Mouse (Mus musculus): ENCODE results near the gene Gm20379. TPM values are rescaled to one million over a fixed set of nuclear protein-coding genes. Genes with fewer than 3 reads are reported as not detected.

The Gm20379 gene
- polyA plus RNA-seq, 1 experiment from 2014 or later, result 1.1 TPM

DNA sequence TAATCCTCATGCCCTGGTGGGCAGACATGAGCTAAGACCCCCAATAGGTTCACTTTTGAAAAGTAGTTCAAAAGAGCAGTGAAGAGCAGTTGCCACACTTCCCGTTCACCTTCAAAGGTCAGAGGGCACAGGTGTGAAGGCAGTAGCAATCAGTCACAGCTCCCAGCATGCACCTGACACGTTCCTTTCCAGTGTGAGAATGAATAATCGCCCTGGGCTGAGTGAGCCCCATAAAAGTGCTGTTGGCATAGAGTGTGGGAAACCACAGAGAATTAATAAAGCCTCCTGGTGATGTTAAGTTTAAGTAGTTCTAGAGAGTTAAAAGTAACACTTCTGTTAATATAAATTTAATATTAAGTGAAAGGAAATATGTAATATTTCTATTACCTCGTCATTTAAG is 14.2 kb upstream of the Gm20379 start:
- Histone ChIP-seq H3K4me2 (ENCODE audit: low read length) (no peak overlapping the region), H3K9me3 (ENCODE audit: control insufficient read depth, low read length) (no peaks in the 10 kb centered on the region), H3K36me3 (ENCODE audit: control insufficient read depth, insufficient read depth, low read length) (peaks cover 12% of the 10 kb centered on the region; the same call in 1 of the 2 replicates), H3K4me1 (ENCODE audit: control insufficient read depth in 2 of 2, insufficient read depth in 2 of 2, low read length in 2 of 2) (no peaks in the 10 kb centered on the region), H3K9ac (ENCODE audit: low read length) (no peak overlapping the region), H3K27ac (replicated peaks in 1 of 2; ENCODE audit: control insufficient read depth in 1 of 2, insufficient read depth in 1 of 2, low read depth in 2 of 2, low read length in 2 of 2) (no peak overlapping the region), H3K27me3 (ENCODE audit: control insufficient read depth, insufficient read depth, low read length) (no peaks in the 10 kb centered on the region), H3K4me3 (ENCODE audit: control insufficient read depth in 1 of 2, insufficient read depth in 1 of 2, low read depth in 1 of 2, low read length in 2 of 2) (no peak overlapping the region)
- WGBS, result 82% methylated on average over 4 of the region's 4 CpGs
- no peak for ATAC-seq (ENCODE audit: insufficient number of reproducible peaks, insufficient read depth, low FRiP score, low read depth)

DNA sequence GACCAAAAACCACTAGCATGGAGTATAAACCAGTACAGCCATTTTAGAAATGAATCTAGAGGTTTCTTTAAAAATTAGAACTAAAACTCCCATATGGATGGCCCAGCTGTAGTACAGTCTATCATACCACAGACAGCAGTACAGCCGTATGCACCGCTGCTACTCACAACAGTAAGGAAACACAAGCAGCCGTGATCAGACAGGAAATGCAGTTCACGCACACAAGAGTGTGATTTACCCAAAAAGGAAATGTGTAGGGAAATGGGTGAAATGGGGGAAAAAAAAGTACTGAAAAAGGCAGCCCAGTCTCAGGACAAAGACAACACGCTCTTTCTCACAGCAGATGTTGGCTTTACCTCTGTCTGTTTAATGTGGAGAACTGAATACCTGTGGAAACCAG is 11.9 kb upstream of the Gm20379 start:
- no peak overlapping the region for H3K4me2 ChIP-seq (ENCODE audit: low read length)
- H3K4me1 ChIP-seq (ENCODE audit: control insufficient read depth in 2 of 2, insufficient read depth in 2 of 2, low read length in 2 of 2), result no peaks in the 10 kb centered on the region
- 80% methylated on average over 5 of the region's 5 CpGs for WGBS
- no peak for ATAC-seq (ENCODE audit: insufficient number of reproducible peaks, insufficient read depth, low FRiP score, low read depth)
- no peaks in the 10 kb centered on the region for H3K27me3 ChIP-seq (ENCODE audit: control insufficient read depth, insufficient read depth, low read length)
- no peak overlapping the region for H3K27ac ChIP-seq (replicated peaks in 1 of 2; ENCODE audit: control insufficient read depth in 1 of 2, insufficient read depth in 1 of 2, low read depth in 2 of 2, low read length in 2 of 2)
- no peak overlapping the region for H3K9ac ChIP-seq (ENCODE audit: low read length)
- H3K36me3 ChIP-seq (ENCODE audit: control insufficient read depth, insufficient read depth, low read length), result peaks cover 20% of the 10 kb centered on the region; the same call in 1 of the 2 replicates
- no peak overlapping the region for H3K4me3 ChIP-seq (ENCODE audit: control insufficient read depth in 1 of 2, insufficient read depth in 1 of 2, low read depth in 1 of 2, low read length in 2 of 2)
- H3K9me3 ChIP-seq (ENCODE audit: control insufficient read depth, low read length), result no peaks in the 10 kb centered on the region

DNA sequence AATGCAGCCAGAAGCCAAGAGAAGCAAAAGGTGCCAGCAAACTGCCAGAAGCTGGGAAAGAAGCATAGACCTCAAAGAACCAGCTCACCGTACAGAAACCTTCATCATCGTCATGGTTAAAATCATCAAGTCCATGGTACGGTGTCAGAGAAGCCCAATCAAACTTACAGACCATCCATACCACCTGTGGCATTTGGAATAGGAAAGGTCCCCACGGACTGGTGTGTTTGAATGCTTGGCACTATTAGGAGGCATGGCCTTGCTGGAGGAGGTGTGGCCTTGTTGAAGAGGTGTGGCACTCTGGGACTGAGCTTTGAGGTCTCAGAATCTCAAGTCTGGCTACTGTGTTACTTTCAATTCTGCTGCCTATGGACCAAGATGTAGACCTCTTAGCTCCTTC is 9.3 kb upstream of the Gm20379 start:
- Histone ChIP-seq H3K4me1 (ENCODE audit: control insufficient read depth in 2 of 2, insufficient read depth in 2 of 2, low read length in 2 of 2) (peaks cover 9 to 12% of the 10 kb centered on the region in 2 experiments), H3K27ac (replicated peaks in 1 of 2; ENCODE audit: control insufficient read depth in 1 of 2, insufficient read depth in 1 of 2, low read depth in 2 of 2, low read length in 2 of 2) (no peak overlapping the region), H3K36me3 (ENCODE audit: control insufficient read depth, insufficient read depth, low read length) (peaks cover 12% of the 10 kb centered on the region; the same call in 1 of the 2 replicates), H3K27me3 (ENCODE audit: control insufficient read depth, insufficient read depth, low read length) (no peaks in the 10 kb centered on the region), H3K9ac (ENCODE audit: low read length) (no peak overlapping the region), H3K9me3 (ENCODE audit: control insufficient read depth, low read length) (no peaks in the 10 kb centered on the region), H3K4me3 (ENCODE audit: control insufficient read depth in 1 of 2, insufficient read depth in 1 of 2, low read depth in 1 of 2, low read length in 2 of 2) (no peak overlapping the region), H3K4me2 (ENCODE audit: low read length) (no peak overlapping the region)
- ATAC-seq (ENCODE audit: insufficient number of reproducible peaks, insufficient read depth, low FRiP score, low read depth), result no peak
- WGBS, result 97% methylated on average over 4 of the region's 4 CpGs

DNA sequence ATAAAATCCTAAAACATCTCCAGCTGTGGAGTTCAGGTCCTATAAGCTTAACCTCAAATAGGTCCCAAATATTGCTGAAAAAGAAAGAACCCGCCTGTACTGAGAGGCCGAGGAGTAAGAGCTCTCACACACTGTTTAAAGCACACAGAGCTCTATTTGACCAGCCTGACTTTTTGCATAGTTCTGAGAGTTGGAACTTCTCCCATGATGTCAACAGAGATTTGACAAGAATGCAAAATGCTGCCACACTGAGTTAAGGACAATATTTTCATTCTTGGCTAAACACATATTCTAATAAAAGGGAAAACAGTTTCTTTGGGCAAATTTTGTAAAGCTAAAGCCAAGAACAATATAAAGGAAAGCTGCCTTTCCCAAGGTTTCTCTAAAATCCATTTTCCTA is 8.8 kb upstream of the Gm20379 start:
- no peak overlapping the region for H3K4me3 ChIP-seq (ENCODE audit: control insufficient read depth in 1 of 2, insufficient read depth in 1 of 2, low read depth in 1 of 2, low read length in 2 of 2)
- peaks cover 9 to 12% of the 10 kb centered on the region in 2 experiments for H3K4me1 ChIP-seq (ENCODE audit: control insufficient read depth in 2 of 2, insufficient read depth in 2 of 2, low read length in 2 of 2)
- H3K27ac ChIP-seq (replicated peaks in 1 of 2; ENCODE audit: control insufficient read depth in 1 of 2, insufficient read depth in 1 of 2, low read depth in 2 of 2, low read length in 2 of 2), result no peak overlapping the region
- no peak overlapping the region for H3K4me2 ChIP-seq (ENCODE audit: low read length)
- 92% methylated on average over 2 of the region's 2 CpGs for WGBS
- H3K36me3 ChIP-seq (ENCODE audit: control insufficient read depth, insufficient read depth, low read length), result 0 out of 2 replicates have a peak, but pooled peaks cover 11% of the 10 kb centered on the region
- no peaks in the 10 kb centered on the region for H3K27me3 ChIP-seq (ENCODE audit: control insufficient read depth, insufficient read depth, low read length)
- no peak for ATAC-seq (ENCODE audit: insufficient number of reproducible peaks, insufficient read depth, low FRiP score, low read depth)
- no peak overlapping the region for H3K9ac ChIP-seq (ENCODE audit: low read length)
- no peaks in the 10 kb centered on the region for H3K9me3 ChIP-seq (ENCODE audit: control insufficient read depth, low read length)

DNA sequence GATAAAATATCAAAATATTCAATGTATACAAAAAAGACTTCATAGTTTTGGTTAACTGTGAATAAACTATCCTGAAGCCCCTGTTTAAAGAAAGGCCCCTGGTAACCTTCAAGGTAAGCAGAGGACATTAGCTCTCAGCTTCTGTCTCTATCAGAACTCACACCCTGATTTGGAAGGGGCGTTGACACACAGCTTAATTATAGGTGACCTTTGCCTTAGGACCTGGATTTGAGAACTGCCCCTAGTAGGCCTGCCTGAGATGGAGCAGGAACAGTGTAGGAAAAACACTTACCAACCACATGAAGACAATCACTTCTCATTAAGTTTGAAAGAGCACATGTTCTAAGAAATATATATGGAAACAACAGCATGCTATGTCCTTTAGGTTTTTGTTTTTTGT is 6.3 kb upstream of the Gm20379 start:
- Histone ChIP-seq H3K9me3 (ENCODE audit: control insufficient read depth, low read length) (no peaks in the 10 kb centered on the region), H3K27ac (replicated peaks in 1 of 2; ENCODE audit: control insufficient read depth in 1 of 2, insufficient read depth in 1 of 2, low read depth in 2 of 2, low read length in 2 of 2) (no peak overlapping the region), H3K9ac (ENCODE audit: low read length) (no peak overlapping the region), H3K27me3 (ENCODE audit: control insufficient read depth, insufficient read depth, low read length) (no peaks in the 10 kb centered on the region), H3K4me2 (ENCODE audit: low read length) (no peak overlapping the region), H3K4me3 (ENCODE audit: control insufficient read depth in 1 of 2, insufficient read depth in 1 of 2, low read depth in 1 of 2, low read length in 2 of 2) (no peak overlapping the region), H3K36me3 (ENCODE audit: control insufficient read depth, insufficient read depth, low read length) (0 out of 2 replicates have a peak, but pooled peaks cover 11% of the 10 kb centered on the region), H3K4me1 (ENCODE audit: control insufficient read depth in 2 of 2, insufficient read depth in 2 of 2, low read length in 2 of 2) (peaks cover 9 to 12% of the 10 kb centered on the region in 2 experiments)
- ATAC-seq (ENCODE audit: insufficient number of reproducible peaks, insufficient read depth, low FRiP score, low read depth), result no peak
- WGBS, result 30% methylated on average over 1 of the region's 1 CpGs

DNA sequence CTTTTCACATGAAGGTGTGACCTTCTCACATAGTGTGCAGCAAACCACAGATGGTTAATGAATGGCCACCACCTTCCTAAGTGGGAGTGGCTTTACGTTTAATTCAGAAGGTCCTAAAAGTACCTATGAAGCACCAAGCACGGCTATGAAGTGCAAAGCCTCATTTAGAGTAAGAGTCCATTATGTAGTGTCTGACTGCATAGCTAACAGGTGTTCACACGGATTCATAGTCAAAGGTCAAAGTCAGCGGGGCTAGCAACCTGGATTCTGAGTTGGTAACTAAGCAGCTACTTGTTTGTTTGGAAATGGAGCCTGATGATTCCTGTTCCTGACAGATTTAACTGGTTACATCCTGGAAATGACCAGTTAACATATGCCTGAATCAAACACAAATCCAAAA is 4.0 kb upstream of the Gm20379 start:
- Histone ChIP-seq H3K4me1 (ENCODE audit: control insufficient read depth in 2 of 2, insufficient read depth in 2 of 2, low read length in 2 of 2) (peaks cover 9 to 12% of the 10 kb centered on the region in 2 experiments), H3K4me2 (ENCODE audit: low read length) (no peak overlapping the region), H3K4me3 (ENCODE audit: control insufficient read depth in 1 of 2, insufficient read depth in 1 of 2, low read depth in 1 of 2, low read length in 2 of 2) (no peak overlapping the region), H3K27ac (replicated peaks in 1 of 2; ENCODE audit: control insufficient read depth in 1 of 2, insufficient read depth in 1 of 2, low read depth in 2 of 2, low read length in 2 of 2) (no peak overlapping the region), H3K9me3 (ENCODE audit: control insufficient read depth, low read length) (no peaks in the 10 kb centered on the region), H3K27me3 (ENCODE audit: control insufficient read depth, insufficient read depth, low read length) (no peaks in the 10 kb centered on the region), H3K9ac (ENCODE audit: low read length) (no peak overlapping the region), H3K36me3 (ENCODE audit: control insufficient read depth, insufficient read depth, low read length) (0 out of 2 replicates have a peak, but pooled peaks cover 6% of the 10 kb centered on the region)
- no peak for ATAC-seq (ENCODE audit: insufficient number of reproducible peaks, insufficient read depth, low FRiP score, low read depth)
- WGBS, result 85% methylated on average over 4 of the region's 4 CpGs

DNA sequence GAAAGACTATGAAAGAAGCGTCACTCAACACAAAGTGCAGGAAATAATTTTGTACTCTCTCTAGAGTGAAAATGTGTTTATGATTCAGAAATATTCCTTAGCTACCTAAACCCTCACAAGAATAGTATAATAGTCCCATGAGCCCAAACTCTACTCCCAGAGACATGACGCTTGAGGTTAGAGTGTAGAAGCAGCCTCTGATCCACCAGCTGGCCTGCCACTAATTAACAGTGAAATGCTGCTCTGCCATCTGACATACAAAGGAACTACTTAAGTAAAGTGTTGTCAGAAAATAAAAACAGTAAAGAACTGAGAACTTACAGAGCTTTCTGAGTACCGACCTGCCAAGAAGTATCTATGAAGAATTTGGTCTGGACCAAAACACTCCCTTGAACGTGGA is 3.3 kb upstream of the Gm20379 start:
- Histone ChIP-seq H3K9me3 (ENCODE audit: control insufficient read depth, low read length) (no peaks in the 10 kb centered on the region), H3K27me3 (ENCODE audit: control insufficient read depth, insufficient read depth, low read length) (no peaks in the 10 kb centered on the region), H3K36me3 (ENCODE audit: control insufficient read depth, insufficient read depth, low read length) (0 out of 2 replicates have a peak, but pooled peaks cover 5% of the 10 kb centered on the region), H3K4me1 (ENCODE audit: control insufficient read depth in 2 of 2, insufficient read depth in 2 of 2, low read length in 2 of 2) (peaks cover 9 to 12% of the 10 kb centered on the region in 2 experiments), H3K4me3 (ENCODE audit: control insufficient read depth in 1 of 2, insufficient read depth in 1 of 2, low read depth in 1 of 2, low read length in 2 of 2) (no peak overlapping the region), H3K9ac (ENCODE audit: low read length) (no peak overlapping the region), H3K4me2 (ENCODE audit: low read length) (no peak overlapping the region), H3K27ac (replicated peaks in 1 of 2; ENCODE audit: control insufficient read depth in 1 of 2, insufficient read depth in 1 of 2, low read depth in 2 of 2, low read length in 2 of 2) (no peak overlapping the region)
- 89% methylated on average over 4 of the region's 4 CpGs for WGBS
- ATAC-seq (ENCODE audit: insufficient number of reproducible peaks, insufficient read depth, low FRiP score, low read depth), result no peak

Data from heart, embryonic 14.5 days (tissue).